Mouse (Mus musculus): ENCODE data around the gene Cma2. TPM values are rescaled to one million over a fixed set of nuclear protein-coding genes. Genes with fewer than 3 reads are reported as not detected.
"Not testable (repeated sequence)": the region's sequence is repeated elsewhere in the genome, so short reads cannot be mapped to it uniquely, and the experiment has no call there.

The Cma2 gene
- not detected for total RNA-seq (2021)

DNA sequence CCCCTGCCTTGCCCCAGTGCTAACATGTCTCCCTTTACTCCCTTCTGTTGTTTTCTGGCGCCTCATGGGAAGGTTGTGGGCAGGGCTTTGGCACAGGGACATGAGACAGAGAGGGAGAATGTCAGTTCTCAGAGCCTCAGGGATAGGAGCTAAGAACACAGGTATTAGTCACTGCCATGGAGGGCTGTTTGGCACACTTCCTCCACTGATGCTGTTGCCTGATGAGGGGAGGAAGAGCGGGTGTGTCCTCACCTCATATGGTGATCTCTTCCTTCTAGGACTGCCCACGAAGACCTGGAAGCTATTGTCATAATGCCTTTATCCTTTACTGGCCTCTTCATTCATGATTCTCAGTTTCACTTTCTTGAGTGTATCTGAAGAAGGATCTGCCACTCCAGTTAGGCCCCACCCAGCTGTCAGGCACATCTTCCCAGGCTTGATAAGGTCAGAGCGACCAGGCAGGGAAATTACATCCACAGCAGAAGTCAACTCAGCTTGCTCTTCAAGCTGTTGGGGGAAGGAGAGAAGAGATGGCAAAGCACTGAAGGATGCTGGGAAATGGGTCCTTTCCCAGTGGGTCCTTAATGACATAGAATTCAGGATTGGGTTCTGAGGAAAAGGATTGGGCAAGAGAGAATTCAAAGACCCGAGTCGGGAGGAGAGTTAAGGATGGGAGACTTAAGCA, at the start of gene Cma2:
Gene Cma2 (plus strand): TSS at position 635 of the 685 bp plus-strand sequence.
- no peak for DNase-seq (ENCODE audit: low spot score in 2 of 2)
- intact Hi-C loops (cut with DNase I) = no loop called here

DNA sequence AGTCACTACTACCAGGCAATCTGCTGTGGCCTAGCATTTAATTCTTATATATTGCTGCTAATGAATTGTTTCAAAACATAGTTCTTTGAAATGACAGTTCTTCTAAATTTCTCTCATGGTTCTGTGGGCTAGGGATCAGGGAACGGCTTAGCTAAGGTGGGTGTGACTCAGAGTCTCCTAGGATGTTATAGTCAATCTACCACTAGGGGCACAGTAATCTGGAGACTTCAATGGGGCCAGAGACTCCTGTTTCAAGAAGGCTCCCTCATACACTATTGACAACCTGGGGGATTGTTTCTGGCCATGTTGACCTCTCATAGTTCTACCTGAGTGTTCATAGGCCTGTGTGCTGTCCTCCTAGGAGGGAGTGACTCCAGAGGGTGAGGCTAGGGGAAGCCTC, 45.3 kb upstream of the Cma2 start:
- intact Hi-C loops (cut with DNase I) = no loop called here
- no peak for DNase-seq (ENCODE audit: low spot score in 2 of 2)

DNA sequence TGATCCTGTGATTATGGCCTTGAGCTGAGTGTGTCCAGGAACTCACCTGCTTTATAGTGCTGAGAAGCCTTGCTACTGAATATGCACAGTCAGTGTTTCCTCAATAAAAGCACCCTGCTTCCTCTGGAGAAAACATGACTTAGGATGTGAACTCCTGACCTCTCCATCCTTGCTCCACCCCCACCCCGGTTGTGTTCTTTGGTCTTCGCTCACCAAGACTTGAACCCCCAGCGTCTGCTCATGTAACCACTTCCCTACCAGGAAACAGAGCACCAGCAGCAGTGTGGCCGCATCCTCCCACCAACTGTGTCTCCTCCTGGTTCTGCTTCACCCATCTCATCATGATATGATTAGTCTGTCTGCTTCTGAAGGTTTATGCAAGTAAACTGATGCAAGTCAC, 37.4 kb upstream of the Cma2 start:
- intact Hi-C loops (cut with DNase I) = no loop called here
- no peak for DNase-seq (ENCODE audit: low spot score in 2 of 2)

DNA sequence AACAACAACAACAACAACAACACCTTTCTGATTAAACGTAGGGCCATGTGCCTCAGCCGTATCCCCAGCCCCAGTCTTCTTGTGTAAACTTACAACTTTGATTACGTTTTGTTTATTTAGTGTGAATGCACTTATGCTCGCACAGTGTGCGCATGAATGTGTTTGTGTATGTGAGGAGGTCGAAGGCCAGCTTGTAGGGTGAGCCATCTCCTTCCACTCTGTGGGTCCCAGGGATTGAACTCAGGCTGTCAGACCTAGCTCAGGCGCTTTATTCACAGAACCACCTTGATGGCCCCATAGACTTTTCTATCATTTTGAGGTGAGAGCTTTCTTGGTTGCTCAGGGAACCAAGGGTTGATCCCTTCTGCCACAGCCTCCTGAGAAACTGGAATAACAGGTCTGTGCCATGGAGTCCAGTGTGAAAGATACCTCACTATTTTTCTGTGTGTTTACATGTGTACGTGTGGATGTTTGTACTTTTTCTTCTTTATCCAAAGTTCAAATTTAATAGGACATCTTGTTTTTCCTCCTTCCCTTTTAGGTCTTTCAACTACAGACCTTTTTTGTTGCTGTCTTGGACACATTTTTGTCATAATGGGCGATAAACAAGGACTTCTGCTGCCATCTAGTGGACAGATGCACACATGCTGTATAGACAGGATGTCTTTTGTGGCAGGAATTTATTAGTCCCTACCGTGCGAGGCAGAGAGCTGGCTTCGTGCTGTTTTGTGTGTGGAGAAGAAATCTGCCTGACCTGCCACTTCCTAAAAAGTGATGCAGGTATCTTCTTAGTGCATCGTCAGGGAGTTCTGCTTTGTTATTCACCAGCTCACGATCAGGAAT, 32.3 kb upstream of the Cma2 start:
- peak; percentile 36 to 58 for DNase-seq (ENCODE audit: low spot score in 2 of 2)
- intact Hi-C loops (cut with DNase I) = loop anchor here (2.0 to 5.0 kb wide), 3 partner anchors 46 to 151 kb away; partner anchors contain the start of genes Ltb4r1 and Nfatc4

DNA sequence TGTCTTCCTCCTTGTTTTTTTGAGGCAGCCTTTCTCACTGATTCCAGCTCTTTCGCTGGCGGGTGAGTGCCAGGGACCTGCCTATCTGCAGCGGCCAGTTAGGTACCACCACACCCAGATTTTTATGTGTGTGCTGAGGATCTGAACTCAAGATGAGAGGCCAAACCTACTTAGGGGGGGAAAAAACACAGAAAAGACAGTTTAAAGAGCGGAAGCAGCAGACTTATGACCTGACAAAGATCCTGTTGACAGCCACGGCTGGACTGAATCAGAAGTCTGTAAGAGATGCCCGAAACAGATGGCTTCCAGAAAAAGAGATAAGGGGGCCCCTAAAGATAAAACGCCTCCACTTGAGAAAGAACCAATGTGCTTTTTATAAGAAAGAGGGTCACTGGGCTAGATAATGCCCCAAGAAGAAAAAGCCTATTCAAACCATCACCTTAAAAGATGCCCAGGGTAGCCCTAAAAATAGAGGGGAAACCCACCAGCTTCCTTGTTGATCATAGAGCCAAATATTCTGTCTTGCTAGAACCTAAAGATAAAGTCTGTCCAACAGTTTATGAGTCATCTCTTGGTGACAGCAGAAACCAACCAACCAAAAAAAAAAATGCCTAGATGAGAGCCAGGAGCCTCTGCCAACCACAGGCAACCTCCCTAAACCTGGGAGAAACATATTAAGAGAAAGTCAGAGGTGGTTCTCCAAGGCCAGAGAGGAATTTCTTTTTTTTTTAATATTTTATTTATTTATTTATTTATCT, 28.1 kb upstream of the Cma2 start:
- DNase-seq (ENCODE audit: low spot score in 2 of 2) = no peak
- intact Hi-C loops (cut with DNase I) = no loop called here

DNA sequence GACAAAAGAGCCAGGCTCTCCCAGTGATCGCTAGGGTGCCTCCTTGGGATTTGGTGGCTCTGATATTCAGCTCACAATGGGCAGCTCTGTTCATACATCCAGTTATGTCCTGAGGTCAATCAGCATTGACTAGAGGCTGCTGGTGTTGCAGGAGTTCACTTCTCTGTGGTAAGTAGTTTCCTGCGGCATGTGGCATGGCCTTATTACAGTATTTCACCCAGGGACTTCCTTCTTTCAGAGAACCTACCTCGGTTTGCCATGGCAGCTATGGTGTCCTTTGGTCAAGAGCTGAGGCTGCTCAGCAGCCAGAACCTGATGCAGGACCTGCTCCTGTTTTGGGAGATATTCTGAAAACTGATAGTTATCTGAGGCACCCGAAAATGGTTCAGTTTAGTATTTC, 23.9 kb upstream of the Cma2 start:
- no peak for DNase-seq (ENCODE audit: low spot score in 2 of 2)
- intact Hi-C loops (cut with DNase I) = no loop called here

DNA sequence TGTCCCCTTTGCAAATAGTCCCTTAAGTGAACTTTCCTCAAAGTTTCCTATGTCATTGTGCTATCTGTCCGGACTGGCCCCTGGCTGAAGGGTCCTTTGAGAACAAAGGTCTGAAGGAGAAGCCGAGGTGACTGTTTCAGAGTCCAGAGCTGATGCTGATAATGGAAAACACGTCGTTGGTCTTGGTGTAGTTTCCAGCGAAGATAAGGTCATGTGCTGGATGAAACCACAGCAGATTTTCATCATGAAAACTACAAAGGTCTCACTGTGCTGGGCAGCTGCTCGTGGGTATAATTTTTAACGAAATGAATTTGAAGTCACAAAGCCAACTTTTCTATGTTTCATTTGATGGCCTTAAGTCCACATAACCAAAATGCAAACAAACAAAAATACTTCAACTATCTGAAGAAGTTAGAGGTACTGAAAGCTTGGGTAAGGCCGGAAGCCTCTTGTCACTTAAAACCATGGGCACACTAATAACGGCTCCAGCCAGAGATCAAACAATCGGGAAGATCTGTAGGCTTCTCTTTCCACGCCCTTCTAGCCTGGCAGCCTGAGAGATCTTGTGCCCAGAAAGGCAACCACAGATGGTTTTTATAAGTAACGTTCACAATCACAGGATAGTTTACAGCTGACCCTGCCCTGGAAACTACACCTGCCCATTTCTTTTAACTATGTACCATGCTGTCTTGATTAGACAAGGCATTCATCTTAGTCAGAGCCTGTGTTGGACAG, 21.4 kb upstream of the Cma2 start:
- no peak for DNase-seq (ENCODE audit: low spot score in 2 of 2)
- intact Hi-C loops (cut with DNase I) = no loop called here

DNA sequence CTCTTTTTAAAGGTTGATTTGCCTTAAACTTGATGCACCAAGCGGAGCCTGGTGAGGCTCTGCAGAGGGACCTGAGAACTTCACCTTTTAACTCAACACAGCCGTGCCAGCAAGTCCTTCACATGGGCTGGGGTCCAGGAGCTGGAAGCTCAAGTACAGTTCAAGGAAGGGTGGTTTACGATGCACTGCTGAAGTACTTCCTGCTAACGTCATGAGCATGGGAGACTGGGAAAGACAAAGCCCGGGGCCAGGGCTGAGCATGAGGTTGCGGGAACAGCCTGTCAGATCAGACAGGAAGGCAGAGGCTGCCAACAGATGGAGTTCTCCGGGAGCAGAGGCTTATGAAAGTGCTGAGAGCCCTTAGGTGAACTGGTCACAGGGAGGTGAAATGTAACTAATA, 17.2 kb upstream of the Cma2 start:
- intact Hi-C loops (cut with DNase I) = no loop called here

DNA sequence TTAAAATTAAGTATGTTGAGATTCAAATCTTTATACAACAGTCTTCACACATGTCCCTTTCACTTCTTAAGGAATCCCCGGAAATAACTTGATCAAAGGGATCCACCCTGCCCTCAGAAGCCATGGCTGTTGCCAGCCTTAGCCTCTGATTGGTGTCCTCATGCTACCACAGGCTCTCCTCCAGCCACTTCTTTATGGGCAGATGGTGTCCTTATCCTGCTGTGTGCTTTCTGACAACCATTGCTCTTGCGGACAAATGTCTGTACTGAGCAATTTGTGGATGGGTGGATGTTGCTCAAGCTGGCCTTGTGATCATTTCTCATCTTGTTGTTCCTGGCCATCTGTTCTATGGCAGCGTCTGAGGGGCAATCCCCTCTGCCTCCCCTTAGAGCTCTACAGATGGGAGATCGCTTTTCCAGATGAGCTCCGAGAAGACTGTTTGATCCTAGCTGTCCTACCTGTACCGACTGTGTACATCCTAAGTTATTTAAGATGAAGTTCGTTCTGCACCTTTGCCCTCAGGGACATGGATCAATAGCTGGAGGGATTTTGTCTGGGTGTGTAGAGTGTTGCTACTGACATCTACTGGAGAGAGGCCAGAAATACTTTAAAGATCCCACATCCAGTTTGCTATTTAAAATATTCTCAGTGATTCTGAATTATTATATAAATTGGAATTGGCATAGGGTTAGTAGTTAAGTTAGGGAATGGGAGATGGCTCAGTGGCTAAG, 10.5 kb upstream of the Cma2 start:
- no peak for DNase-seq (ENCODE audit: low spot score in 2 of 2)
- intact Hi-C loops (cut with DNase I) = no loop called here

More for the DNA sequence above, 17.2 kb upstream of the Cma2 start:
- no peak for DNase-seq (ENCODE audit: low spot score in 2 of 2)

DNA sequence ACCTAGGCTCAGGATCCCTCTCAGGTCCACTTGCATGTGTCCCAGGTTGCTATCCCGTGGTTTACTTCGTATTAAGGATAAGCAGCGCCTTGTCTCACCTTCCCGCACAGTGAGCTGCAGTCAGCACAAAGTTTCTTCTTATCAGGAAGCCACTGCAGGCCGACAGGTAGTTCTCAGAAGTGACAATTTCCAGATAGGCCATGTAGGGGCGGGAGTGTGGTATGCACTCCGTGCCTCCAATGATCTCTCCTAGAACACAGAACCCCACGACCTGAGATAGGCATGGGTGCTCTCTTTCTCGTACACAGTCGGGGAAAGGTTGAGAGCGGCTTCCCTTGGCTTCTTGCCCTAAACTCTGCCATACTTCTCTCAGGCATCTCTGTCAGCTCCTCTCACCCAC, 7.2 kb upstream of the Cma2 start:
- intact Hi-C loops (cut with DNase I) = no loop called here
- no peak for DNase-seq (ENCODE audit: low spot score in 2 of 2)

DNA sequence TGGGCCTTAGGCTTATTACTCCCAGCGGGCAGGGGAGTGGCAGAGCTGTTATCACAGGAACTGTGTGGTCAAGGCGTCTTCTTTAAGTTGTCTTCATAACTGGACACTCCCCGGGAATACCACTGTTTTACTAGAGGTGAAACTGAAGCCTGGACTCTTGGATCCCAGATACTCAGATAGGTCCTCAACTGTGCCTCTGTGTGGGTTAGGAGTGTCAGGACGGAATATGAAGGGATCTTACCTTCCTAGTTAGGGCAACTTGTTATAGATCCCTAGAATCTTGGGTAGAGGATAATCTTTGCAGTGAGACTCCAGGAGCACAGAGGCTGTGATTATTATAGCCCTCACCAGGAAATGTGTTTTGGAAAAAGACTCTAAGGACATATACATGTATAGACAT, 6.2 kb upstream of the Cma2 start, which contains the start of gene Cma1:
Gene Cma1 (minus strand): TSS at position 101 of the 400 bp plus-strand sequence.
- no peak for DNase-seq (ENCODE audit: low spot score in 2 of 2)
- intact Hi-C loops (cut with DNase I) = no loop called here

DNA sequence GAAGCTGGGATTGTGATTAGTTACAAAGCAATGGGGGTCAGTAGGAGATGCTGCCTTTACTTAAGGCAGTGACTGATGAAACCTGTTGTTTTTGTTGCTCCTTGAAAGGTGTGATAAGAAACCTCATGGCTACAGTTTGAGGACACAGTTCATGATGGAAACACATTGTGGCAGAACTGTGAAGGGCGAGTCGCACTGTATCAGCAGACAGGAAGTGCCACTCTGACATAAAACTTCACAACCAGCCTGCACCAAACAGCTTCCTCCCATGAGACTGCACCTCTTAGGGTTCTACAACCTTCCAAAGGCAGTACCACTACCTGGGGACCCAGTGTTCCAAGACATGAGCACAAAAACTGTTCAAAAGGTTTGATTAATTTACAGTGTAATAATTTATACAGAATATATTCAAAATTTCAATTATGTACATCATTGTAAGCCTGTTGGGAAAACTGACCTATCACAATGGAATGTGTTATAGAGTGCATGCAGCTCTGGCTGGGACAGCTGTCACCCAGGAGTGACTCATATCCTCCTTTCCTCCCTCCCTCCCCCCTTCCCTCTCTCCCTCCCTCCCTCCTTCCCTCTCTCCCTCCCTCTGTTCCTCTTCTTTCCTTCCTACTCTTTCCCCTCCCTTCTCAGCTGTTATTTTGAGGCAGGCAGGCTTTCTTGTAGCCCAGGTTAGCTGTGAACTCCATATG, 4.4 kb upstream of the Cma2 start:
- intact Hi-C loops (cut with DNase I) = no loop called here
- no peak for DNase-seq (ENCODE audit: low spot score in 2 of 2)

DNA sequence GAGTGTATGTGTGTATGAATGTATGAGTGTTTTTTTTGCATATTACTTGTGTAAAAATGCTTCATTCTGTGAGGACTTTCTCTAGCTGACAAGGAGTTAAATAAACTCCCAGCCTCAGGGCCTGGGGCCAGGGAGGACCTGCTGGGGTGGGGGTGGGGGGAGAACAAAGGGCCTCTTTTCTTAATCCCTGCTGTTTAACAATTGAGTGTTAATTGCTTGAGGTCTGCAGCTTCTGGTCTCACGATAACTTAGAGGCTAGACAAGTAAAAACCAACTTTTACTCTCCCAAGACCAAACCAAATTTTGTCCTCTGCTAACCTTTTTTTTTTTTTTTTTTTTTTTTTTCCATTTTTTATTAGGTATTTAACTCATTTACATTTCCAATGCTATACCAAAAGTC, 12.5 kb downstream of the Cma2 start:
- no peak for DNase-seq (ENCODE audit: low spot score in 2 of 2)
- intact Hi-C loops (cut with DNase I) = no loop called here

DNA sequence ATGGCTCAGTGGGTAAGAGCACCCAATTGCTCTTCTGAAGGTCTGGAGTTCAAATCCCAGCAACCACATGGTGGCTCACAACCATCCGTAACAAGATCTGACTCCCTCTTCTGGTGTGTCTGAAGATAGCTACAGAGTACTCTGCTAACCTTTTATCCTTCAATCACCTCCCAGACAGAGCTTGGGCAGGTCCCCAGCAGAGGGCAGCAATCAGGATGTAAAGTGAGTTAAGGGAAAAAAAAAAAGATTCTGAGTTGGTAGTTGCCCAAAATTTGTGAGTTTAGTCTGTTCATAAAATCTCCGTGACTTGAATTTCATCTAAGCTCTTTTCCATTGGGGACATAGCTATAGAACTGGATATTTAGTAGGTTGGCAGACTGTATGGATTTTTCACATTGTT, 13.1 kb downstream of the Cma2 start:
- intact Hi-C loops (cut with DNase I); DNase-seq (ENCODE audit: low spot score in 2 of 2): not testable (repeated sequence)

DNA sequence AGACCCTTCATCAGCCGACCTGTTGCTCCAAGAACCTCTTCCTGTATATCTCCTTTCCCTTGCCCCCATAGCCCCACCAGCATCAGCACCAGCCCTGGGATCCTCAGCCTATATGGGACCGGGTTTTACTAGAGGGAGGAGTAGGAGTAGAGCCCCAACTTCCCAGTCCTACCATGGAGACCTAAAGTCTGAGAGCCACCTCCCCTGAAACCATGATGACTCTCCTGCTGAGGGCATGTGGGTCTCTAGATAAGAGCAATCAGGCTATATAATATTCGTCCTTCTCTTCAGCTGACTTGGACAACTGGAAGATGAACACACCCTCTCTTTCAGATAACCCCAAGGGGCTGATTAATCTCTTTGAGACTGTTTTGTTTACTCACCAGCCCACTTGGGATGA, 36.7 kb downstream of the Cma2 start:
- intact Hi-C loops (cut with DNase I); DNase-seq (ENCODE audit: low spot score in 2 of 2): not testable (repeated sequence)

DNA sequence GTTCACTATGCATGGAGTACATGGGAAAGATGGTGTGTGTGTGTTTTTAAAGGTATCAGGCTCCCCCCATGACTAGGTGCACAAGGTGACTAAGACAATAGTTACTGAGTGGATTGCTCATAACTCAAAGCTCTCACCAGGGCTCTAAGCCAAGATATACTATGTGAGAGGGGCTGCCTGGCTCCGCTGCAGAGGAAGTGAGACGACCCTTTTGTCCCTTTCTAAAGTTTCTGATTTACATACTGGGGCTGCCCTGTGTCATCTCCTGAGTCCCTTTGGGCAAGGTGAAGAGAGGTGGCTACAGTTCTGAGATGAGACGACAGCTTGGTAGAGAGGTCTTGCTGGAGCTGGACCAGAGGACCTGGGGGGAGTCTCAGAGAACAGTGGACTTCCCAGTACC, 62.4 kb downstream of the Cma2 start:
- intact Hi-C loops (cut with DNase I) = no loop called here
- DNase-seq (ENCODE audit: low spot score in 2 of 2) = no peak

DNA sequence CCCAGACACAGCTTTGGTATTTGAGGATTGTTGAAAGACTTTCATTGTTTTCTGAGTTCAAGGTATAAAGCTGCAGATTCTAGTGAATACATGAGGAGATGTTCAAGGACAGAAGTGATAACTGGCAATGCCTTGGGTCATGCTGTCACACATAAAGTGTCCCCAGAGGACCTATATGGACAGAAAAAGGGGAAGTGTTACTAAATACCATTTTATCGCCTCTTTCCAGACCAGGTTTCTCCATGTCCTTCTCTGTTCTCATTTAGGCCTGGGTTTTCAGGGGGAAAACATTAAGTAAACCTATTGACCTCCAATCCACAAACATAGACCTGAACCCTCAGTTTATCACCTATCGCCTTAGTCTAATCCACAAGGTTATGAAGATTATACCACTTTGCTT, 63.1 kb downstream of the Cma2 start:
- DNase-seq (ENCODE audit: low spot score in 2 of 2) = no peak
- intact Hi-C loops (cut with DNase I) = no loop called here

DNA sequence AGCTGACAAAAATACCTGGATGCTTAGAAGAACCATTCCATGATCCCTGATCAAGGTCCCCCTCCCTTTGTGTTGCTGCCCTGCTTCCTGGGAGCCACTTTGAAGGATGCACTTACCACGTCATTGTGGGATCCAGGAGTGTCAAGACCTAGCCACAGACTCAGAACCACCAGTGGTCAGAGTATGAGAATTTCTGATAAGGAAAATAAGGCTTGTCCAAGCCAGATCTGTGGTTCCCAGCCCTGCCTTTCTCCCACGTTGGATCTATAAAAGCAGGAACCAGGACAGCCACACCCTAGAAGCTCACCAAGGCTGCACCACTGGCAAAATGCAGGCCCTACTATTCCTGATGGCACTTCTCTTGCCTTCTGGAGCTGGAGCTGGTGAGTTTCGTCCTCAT, 66.9 kb downstream of the Cma2 start, which contains the start of gene Mcpt1:
Gene Mcpt1 (plus strand): TSS at position 301 of the 400 bp plus-strand sequence.
- intact Hi-C loops (cut with DNase I); DNase-seq (ENCODE audit: low spot score in 2 of 2): not testable (repeated sequence)

Measured in left cerebral cortex, postnatal 36 days (tissue).